Mouse (Mus musculus): Measurements from ENCODE around the gene Acadvl.

Gene Acadvl

GRCm38 (mm10) chr11:70014880-70015558 lies at the start of gene Acadvl:
Acadvl (minus strand) TSS chr11:70015411.
- DNase-seq: peak; percentile 92

- DNase-seq: no peak
Observed at GRCm38 (mm10) chr11:70063053-70063452, 47.8 kb upstream of the Acadvl start.

- DNase-seq: no peak
Observed at GRCm38 (mm10) chr11:70059930-70060329, 44.7 kb upstream of the Acadvl start.

- peak; percentile 47 for DNase-seq
Observed at GRCm38 (mm10) chr11:70057805-70058204, 42.6 kb upstream of the Acadvl start.

- peak; percentile 79 for DNase-seq
Observed at GRCm38 (mm10) chr11:70055618-70056214, 40.5 kb upstream of the Acadvl start.

GRCm38 (mm10) chr11:70053898-70054570 lies 38.8 kb upstream of the Acadvl start, which contains the start of gene Asgr1:
Asgr1 (plus strand) TSS chr11:70054085.
- peak; percentile 20 for DNase-seq

- DNase-seq: no peak
Observed at GRCm38 (mm10) chr11:70053156-70053555, 37.9 kb upstream of the Acadvl start.

GRCm38 (mm10) chr11:70049816-70050215 lies 34.6 kb upstream of the Acadvl start:
- no peak for DNase-seq

GRCm38 (mm10) chr11:70049366-70049765 lies 34.2 kb upstream of the Acadvl start:
- DNase-seq: no peak

GRCm38 (mm10) chr11:70045435-70045834 lies 30.2 kb upstream of the Acadvl start:
- no peak for DNase-seq

GRCm38 (mm10) chr11:70043665-70044064 lies 28.5 kb upstream of the Acadvl start:
- no peak for DNase-seq

- DNase-seq: no peak
Observed at GRCm38 (mm10) chr11:70042309-70043085, 27.3 kb upstream of the Acadvl start.

GRCm38 (mm10) chr11:70040184-70040583 lies 25.0 kb upstream of the Acadvl start:
- DNase-seq: no peak

- no peak for DNase-seq
Observed at GRCm38 (mm10) chr11:70039631-70040030, 24.4 kb upstream of the Acadvl start.

GRCm38 (mm10) chr11:70038174-70038573 lies 23.0 kb upstream of the Acadvl start:
- no peak for DNase-seq

GRCm38 (mm10) chr11:70031321-70031670 lies 16.1 kb upstream of the Acadvl start:
- DNase-seq: no peak

GRCm38 (mm10) chr11:70030651-70031320 lies 15.6 kb upstream of the Acadvl start:
- no peak for DNase-seq

- no peak for DNase-seq
Observed at GRCm38 (mm10) chr11:70029829-70030550, 14.8 kb upstream of the Acadvl start.

GRCm38 (mm10) chr11:70029130-70029801 lies 14.1 kb upstream of the Acadvl start:
- no peak for DNase-seq

GRCm38 (mm10) chr11:70028401-70029129 lies 13.4 kb upstream of the Acadvl start:
- no peak for DNase-seq

- no peak for DNase-seq
Observed at GRCm38 (mm10) chr11:70027397-70027796, 12.2 kb upstream of the Acadvl start.

Measured in kidney, adult 18-20 months (tissue).